Mouse (Mus musculus) cerebellum, postnatal 4 days (tissue): ENCODE measurements around the gene Tmem151b.
A peak's percentile ranks its signal among the peaks of the same experiment; 100 is the strongest.

Source experiments
- DNase-seq, 2 experiments: peaks; one replicate each; pipeline ENCODE4 v3.0.0; 2022; ENCODE audit warnings: low spot score in 2 of 2, mixed read lengths in 1 of 2

Tmem151b gene

DNA sequence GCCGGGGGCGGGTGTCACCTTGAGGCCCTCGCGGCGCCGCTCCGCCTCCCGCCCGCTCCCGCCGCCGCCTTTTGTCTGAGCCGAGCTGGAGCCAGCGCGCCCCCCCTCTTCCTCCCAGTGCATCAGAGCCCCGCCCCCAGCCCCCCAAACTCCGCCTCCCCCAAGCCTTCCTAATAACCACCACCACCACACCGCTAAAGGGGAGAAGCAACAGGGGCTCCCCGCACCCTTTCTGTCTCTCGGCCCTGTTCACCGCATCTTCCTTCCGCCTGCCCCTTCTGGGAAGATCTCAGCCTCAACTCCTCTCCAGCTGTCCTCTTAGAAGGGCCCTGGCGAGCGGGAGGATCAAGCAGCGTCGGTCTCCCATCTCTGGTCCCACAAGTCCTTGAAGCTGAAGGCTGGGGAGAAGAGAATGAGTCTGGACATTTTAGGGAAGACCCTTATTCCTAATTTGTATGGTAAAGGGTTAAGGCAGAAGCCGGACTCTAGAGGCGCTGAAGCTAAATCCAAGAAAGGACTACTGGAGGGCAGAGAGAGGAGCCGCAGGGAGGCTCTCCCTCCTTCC, at the start of gene Tmem151b:
Tmem151b (minus strand) TSS at position 61 of the 565 bp plus-strand sequence.
- DNase-seq: peak in 1 of 2 experiments; percentile 76

GRCm38 (mm10) chr17:45598891-45599290, 49.4 kb upstream of the Tmem151b start:
- DNase-seq: no peak

DNA sequence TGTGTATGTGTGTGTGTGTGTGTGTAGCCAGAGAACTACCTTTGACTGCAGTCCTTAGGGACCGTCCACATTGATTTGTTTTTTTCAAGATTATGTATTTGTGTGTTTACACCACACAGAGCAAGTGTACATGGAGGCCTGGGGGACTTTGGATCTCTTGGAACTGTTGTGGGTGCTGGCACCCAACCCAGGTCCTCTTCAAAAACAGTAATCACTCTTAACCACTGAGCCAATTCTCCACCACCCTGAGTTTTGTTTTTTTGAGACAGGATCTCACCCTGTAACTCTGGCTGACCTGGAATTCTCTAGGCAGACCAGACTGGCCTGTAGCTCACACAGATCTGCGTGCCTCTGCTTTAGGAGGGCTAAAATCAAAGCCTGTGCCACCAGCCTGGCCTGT, 48.9 kb upstream of the Tmem151b start:
- DNase-seq: no peak

- DNase-seq: peak in 1 of 2 experiments; percentile 59
These were observed 48.3 kb upstream of the Tmem151b start for GRCm38 (mm10) chr17:45597787-45598186.

DNA sequence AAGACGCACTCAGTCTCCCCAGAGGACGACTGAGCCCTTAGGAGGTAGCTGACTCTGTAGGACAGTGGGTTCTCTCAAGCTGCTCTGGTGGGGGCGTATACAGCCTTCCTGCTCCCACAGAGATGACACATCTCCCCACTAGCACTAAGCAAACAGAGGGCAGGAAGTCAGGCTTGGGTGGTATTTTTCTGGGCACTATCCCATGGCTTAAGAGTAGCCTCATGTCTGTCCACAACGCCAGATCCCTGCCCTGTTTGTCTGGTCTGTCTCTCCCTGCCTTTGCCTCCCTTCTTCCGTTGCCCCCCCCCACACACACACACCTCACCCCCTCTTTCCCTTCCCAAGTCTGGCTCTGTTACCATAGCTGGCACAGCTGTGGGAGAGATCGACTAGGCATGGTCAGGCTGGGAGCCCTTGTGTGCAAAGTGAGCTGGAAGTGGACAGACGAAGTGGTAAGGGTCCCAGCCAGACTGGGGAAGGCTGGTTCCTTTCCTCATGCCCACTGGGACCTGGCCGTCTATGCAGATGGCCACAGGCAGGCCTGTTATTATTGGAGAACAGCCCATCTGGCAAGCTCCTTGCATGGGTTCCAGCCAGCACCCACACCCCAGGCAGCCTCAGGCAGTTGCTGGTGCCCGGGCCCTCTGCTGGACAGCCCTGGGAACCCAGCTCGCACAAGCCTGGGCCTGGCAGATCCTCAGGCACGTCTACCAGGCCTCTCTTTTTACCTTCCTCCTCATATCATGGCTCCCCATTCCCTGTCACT, 47.3 kb upstream of the Tmem151b start:
- DNase-seq: peak; percentile 45 to 82

DNA sequence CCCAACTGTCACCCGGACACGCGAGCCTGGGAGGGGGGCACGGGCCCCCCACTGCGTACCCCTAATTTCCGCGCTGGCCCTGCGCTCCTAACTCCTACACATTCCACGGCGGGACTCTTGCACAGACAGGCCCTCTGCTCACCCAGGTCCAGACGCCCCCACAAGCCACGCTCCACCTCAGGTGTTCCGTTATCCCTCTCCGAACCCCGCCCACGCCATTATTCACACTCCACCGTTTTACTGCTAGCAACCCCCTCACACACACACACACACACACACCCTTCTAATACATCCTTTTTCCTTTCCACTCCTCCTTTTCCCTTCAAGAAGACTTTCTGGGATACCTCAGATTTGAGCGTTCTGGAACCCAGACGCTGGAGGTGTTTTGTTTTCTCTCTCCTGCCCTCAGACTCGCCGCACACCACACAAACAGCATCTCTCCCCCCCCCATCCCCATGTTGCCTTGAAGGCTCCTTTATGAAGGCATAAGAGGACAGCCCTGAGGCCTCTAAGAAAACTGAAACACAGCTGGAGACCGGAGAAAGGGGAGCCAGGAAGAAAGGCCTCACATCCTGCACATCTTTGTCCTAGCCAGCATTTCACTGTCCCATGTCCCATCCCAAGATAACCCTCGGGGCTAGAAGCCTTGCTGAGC, 46.4 kb upstream of the Tmem151b start:
- no peak for DNase-seq

GRCm38 (mm10) chr17:45594881-45595735, 45.6 kb upstream of the Tmem151b start:
- DNase-seq: peak; percentile 55 to 82

DNA sequence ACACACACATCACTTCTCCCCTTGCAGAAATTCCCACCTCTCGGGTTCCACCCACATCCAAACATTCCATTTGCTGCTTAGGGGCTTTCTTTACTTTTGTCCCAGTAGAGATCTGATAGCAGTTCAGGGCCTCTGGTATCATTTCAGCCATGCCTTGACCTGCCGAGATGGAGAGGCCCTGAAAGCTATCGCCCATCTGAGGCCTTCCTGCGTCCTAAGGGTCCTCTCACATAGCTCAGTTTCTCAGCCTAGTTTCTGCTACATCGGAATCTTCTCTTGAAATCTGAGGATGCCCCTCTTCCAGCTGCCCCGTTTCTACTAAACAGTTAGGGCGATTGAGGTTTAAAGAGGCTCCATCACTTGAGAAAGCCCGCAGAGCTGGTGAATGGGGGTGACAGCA, 44.7 kb upstream of the Tmem151b start:
- no peak for DNase-seq

- DNase-seq: peak in 1 of 2 experiments; percentile 38
These were observed 44.0 kb upstream of the Tmem151b start for GRCm38 (mm10) chr17:45593479-45593878.

DNA sequence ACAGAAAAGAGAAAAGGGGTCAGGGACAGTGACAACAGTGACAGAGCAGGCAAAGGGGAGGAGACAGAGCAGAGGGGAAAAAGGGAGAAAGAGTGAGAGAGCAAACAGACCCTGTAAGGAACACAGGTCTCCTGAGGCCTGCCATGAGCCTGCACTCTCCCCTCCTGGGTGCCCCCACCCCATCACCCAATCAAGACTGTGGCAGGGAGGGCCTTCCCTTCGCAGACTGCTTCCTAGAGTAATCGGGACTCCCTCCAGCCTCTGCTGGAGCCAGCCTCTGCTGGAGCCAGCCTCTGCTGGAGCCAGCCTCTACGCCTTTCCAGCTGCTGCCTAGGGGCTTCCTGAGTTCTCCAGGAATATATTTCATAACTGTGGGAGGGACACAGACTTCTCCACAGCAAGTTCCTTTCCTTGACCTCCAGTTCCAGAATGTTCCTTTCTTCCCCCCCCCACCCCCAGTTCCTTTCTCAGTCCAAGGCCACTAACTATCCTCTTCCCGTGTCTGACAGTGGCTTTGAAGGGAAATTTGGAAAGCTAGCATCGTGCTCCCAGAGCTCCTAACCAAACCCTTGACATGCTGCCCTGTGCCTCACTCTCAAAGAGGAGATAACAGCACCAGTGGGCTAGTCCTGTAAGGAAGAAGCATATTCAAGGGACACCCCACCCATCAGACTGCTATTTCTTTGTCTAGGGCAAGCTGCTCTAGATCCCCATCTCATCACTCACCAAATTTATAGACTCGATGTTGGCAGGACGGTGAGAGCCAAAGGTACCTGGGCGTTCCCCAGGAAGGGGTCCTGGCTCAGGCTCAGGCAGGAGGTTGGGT, 43.3 kb upstream of the Tmem151b start:
- DNase-seq: no peak

- DNase-seq: no peak
These were observed 42.5 kb upstream of the Tmem151b start for GRCm38 (mm10) chr17:45591701-45592605.

- DNase-seq: no peak
These were observed 40.9 kb upstream of the Tmem151b start for GRCm38 (mm10) chr17:45590410-45590809.

GRCm38 (mm10) chr17:45589844-45590243, 40.4 kb upstream of the Tmem151b start:
- no peak for DNase-seq

DNA sequence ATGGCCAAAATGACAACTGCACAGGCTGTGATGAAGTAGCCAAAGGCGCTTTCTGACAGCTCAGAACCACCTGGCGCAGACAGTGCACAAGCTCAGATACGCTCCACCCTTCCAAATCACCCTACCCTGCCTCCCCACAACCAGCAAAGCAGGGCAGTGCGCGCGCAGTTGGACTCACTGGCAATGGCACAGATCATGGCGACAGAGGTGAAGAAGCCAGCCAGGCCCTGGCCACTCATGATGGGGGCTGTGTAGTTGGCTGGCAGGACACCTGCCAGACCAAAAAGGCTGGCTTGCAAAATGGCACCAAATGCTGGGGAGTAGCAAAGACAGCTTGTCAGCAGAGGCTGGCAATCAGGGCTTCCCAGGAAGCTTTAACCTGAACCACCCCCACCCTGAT, 39.8 kb upstream of the Tmem151b start:
- DNase-seq: no peak

DNA sequence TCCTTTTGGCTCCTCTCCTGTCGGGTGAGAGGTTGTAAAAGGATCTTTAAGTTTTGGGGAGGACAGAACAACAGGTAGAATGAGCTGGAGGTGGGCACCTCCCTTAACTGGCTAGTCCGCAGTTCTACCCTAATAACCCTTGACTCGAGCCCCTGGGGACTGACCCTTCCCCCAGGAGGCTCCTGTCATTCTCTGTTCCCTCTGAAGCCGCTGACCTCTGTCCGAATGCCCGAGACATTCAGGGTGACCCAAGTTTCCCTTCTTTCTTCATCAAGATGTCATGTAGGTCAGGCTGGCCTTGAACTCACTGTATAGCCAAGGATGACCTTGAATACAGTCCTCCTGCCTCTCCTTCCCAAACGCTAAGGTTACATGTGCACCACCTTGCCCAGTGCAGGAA, 38.9 kb upstream of the Tmem151b start:
- DNase-seq: no peak

DNA sequence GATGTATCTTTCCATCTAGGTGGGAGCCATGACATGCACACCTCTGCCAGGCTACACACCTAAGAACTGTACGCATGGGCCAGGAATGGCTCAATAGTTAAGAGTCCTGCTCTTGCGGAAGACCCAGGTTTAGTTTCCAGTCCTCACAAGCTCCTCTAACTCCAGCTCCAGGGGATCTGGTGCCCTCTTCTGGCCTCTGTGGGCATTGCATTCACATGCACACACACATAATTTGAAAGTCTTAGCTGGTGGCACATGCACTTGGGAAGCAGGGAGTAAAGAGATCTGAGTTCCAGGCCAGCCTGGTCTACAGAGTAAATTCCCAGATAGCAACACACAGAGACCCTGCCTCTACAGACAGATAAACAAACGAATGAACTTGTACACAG, 37.0 kb upstream of the Tmem151b start:
- no peak for DNase-seq

GRCm38 (mm10) chr17:45585725-45586448, 36.4 kb upstream of the Tmem151b start:
- no peak for DNase-seq

DNA sequence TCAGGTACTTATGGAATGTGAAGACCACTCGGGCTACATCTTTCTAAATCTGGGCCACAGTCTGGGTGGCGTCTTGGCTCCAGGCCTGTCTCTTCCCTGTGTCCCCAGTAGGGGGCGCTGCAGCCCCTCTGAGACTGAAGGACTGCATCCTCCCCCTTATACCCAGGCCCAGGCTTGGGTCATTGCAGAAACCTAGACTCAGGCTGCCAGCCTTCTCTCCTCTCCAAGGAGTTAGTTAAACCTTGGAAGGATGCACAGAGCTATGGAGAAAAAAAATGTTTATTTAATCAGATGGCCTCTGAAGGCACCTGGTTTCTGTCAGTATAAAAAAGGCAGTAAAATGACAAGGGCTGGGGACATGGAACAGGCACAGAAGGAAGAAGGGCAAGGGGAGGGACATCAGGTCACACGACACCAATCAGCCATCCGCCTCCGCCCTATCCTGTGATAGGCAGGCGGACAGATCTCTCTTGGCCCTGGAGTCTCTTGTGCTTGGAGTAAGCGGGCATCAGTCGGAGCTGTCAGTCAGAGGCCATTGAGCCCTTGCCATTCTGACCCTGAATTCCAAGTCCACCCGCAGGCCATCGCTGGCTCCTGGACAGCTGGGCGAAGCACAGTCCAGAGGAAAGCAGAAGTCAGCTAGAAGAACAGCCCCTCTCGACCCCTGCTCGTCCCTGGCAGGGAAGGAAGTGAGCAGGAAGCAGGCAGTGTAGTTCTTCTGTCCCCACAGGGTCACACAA, 35.6 kb upstream of the Tmem151b start:
- peak; percentile 70 to 90 for DNase-seq
